Mouse (Mus musculus): ENCODE measurements around the gene Noc4l.

The Noc4l gene

GRCm38 (mm10) chr5:110652719-110653648 is at the start of gene Noc4l, which contains the start of gene Ddx51:
Gene Noc4l, minus strand, starts transcription at chr5:110653417.
Gene Ddx51, plus strand, starts transcription at chr5:110653451.
- ATAC-seq (ENCODE audit: low TSS enrichment) = peak; percentile 62

GRCm38 (mm10) chr5:110698617-110699016 is 45.4 kb upstream of the Noc4l start:
- ATAC-seq (ENCODE audit: low TSS enrichment) = no peak

- no peak for ATAC-seq (ENCODE audit: low TSS enrichment)
These were observed 28.8 kb upstream of the Noc4l start for GRCm38 (mm10) chr5:110682041-110682440.

- ATAC-seq (ENCODE audit: low TSS enrichment) = peak; percentile 31; the same call in 1 of the 2 replicates
These were observed 12.4 kb upstream of the Noc4l start for GRCm38 (mm10) chr5:110665486-110666121.

GRCm38 (mm10) chr5:110664750-110665269 is 11.6 kb upstream of the Noc4l start:
- ATAC-seq (ENCODE audit: low TSS enrichment) = no peak

GRCm38 (mm10) chr5:110664041-110664440 is 10.8 kb upstream of the Noc4l start:
- ATAC-seq (ENCODE audit: low TSS enrichment) = no peak

GRCm38 (mm10) chr5:110659682-110660081 is 6.5 kb upstream of the Noc4l start:
- ATAC-seq (ENCODE audit: low TSS enrichment) = no peak

GRCm38 (mm10) chr5:110653686-110654085 is 469 bp upstream of the Noc4l start:
- 0 out of 2 replicates have a peak, but pooled peaks have one; percentile 25 for ATAC-seq (ENCODE audit: low TSS enrichment)

GRCm38 (mm10) chr5:110646377-110646776 is 6.8 kb downstream of the Noc4l start:
- ATAC-seq (ENCODE audit: low TSS enrichment) = no peak

- ATAC-seq (ENCODE audit: low TSS enrichment) = peak; percentile 91
These were observed 13.8 kb downstream of the Noc4l start for GRCm38 (mm10) chr5:110639459-110639858.

GRCm38 (mm10) chr5:110638306-110639074 is 14.7 kb downstream of the Noc4l start:
- ATAC-seq (ENCODE audit: low TSS enrichment) = no peak

GRCm38 (mm10) chr5:110635951-110636707 is 17.1 kb downstream of the Noc4l start:
- peak; percentile 38; the same call in 1 of the 2 replicates for ATAC-seq (ENCODE audit: low TSS enrichment)

- no peak for ATAC-seq (ENCODE audit: low TSS enrichment)
These were observed 23.6 kb downstream of the Noc4l start for GRCm38 (mm10) chr5:110629525-110630120.

GRCm38 (mm10) chr5:110628156-110628555 is 25.1 kb downstream of the Noc4l start:
- no peak for ATAC-seq (ENCODE audit: low TSS enrichment)

- ATAC-seq (ENCODE audit: low TSS enrichment) = no peak
These were observed 25.9 kb downstream of the Noc4l start for GRCm38 (mm10) chr5:110627351-110627750.

- no peak for ATAC-seq (ENCODE audit: low TSS enrichment)
These were observed 28.9 kb downstream of the Noc4l start for GRCm38 (mm10) chr5:110624319-110624718.

- no peak for ATAC-seq (ENCODE audit: low TSS enrichment)
These were observed 34.0 kb downstream of the Noc4l start for GRCm38 (mm10) chr5:110619226-110619625.

GRCm38 (mm10) chr5:110611435-110612158 is 41.6 kb downstream of the Noc4l start:
- peak; percentile 57 for ATAC-seq (ENCODE audit: low TSS enrichment)

- no peak for ATAC-seq (ENCODE audit: low TSS enrichment)
These were observed 42.7 kb downstream of the Noc4l start for GRCm38 (mm10) chr5:110610484-110610883.

- ATAC-seq (ENCODE audit: low TSS enrichment) = no peak
These were observed 43.3 kb downstream of the Noc4l start for GRCm38 (mm10) chr5:110609868-110610267.
